Mouse (Mus musculus) cerebellum, postnatal 14 days (tissue): ENCODE results near the gene Tmem145.
"Not testable (repeated sequence)": the region's sequence is repeated elsewhere in the genome, so short reads cannot be mapped to it uniquely, and the experiment has no call there.

Experiments used
- DNase-seq, 2 experiments: peaks; one replicate each; pipeline ENCODE4 v3.0.0; 2021; ENCODE audit warnings: mixed read lengths in 2 of 2

Gene Tmem145

DNA sequence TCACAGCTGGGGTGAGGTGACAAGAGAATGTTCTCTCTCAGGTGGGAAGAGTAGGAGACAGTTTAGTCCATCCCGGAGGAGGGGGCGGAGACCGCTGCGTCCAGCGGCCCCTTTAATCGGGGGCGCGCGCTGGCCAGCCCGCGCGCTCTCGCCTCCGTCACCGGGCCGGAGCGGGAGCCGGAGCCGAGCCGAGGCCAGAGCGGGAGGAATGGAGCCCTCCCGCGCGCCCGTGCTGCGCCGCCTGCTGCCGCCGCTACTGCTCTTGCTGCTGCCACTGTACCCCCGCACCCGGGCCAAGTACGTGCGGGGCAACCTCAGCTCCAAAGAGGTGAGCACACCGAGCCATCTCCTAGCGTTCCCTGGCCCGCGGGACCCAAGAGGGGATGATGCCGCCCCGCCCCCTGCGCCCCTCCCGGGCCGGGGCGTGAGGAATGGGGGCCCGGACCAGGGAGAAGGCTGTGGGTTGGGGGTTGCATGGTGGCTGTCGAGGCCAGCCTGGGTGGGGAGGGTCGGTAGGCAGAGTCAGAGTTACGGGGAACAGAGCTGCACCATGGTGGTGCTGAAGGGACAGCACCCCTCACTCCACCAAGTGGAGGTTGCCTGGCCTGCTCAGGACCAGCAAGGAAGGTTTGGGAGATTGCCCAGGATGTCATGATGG, at the start of gene Tmem145:
Gene Tmem145 (plus strand): TSS at position 151 of the 658 bp plus-strand sequence.
- peak; percentile 86 to 88 for DNase-seq

DNA sequence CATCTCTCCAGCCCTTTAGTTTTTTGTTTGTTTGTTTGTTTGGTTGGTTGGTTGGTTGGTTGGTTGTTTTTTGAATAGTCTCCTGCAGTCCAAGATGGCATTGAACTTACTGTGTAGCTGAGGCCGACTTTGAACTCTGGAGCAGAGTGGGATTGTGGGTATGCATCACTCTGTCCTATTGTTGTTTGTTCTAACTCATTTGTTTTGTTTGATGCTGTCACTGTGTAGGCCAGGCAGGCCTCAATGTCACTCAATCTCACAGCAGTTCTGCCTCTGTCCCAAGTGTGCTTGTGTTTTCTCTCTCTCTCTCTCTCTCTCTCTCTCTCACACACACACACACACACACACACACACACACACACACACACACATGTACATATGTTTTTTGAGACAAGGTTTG, 44.0 kb upstream of the Tmem145 start:
- DNase-seq, result no peak

DNA sequence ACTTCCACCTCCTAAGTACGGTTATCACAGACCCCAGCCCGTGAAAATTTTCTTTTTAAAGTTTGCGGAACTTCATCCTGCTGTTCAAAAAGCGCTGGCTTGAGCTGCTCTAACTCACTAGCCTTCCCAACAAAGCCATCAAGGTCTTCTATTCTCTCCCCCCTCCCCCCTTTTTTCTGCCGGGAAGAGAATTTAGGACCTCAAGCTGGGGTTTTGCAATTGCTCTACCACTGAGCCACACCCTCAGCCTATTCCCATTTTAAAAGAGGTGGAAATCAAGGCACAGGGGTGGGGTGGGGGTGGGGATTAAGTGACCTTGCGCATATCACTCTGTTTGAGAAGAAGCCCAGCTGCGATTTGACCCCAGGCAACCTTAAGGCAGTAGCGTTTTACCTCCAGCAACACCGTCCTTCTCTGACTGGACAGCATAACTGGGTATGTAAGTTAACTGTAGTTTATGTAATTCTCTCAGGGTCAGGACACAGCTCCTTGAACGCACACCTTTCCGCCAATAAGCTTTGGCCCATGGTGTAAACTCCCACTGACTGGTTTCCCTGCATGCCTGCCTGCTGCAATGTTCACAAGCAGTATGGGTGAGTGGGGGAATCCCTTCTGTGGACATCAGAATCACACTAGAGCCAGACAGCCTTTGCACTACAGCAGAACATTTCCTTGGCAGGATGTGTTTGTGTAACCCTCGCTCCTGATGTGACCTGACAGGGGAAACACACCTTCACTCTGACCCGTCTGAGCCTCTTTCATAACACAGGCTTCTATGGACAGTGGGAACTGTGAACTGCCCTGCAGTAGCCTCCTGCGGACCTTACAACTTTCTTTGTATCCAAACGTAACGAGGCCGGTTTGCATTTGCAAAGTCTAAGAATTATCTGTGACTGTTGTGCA, 41.7 kb upstream of the Tmem145 start:
- no peak for DNase-seq

DNA sequence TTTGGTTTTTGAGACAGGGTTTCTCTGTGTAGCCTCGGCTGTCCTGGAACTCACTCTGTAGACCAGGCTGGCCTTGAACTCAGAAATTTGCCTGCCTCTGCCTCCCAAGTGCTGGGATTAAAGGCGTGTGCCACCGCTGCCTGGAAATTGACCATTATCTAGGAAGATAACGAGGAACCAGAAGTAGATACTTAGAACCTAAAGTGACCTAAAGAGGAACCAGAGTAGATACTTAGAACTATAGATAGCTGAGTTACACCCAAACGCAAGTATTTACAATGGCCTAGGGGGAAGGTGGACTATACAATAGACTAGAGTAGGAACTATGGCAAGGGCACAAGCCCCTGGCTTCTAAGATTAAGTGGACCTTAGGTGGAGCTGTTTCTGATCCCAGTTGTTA, 40.2 kb upstream of the Tmem145 start:
- DNase-seq, result not testable (repeated sequence)

DNA sequence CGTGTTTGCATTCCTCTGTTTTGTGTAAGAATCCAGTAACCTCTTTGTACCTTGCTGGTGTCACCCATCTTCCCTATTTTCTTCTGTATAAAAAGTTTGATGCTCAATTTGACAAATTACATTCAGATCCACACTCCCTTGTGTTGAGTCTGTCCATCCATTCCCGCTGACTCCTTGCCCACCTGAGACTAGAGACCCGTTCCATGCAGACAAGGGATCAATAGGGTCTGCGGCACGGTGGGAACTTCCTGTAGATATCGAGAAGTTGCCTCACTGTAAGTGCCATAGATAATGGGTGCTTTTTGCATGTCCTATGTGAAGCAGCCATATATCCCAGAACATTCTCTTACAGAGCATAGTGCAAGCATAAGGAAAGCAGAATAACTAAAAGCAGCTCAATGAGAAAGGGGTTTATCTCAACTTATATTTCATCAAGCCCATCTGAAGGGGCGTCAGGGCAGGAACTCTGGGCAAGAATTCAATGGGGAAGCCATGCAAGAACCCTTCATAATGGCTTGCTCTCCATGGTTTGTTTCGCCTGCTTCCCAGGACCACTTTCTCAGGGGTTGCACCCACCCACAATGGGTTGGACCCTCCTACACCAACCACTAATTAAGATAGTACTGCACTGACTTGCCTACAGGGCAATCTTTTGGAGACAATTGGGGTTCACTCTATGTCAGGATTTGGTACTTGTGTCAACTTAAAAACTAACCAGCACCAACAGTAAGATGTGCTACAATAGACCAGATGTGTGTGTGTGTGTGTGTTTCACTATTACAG, 39.5 kb upstream of the Tmem145 start:
- DNase-seq, result no peak

DNA sequence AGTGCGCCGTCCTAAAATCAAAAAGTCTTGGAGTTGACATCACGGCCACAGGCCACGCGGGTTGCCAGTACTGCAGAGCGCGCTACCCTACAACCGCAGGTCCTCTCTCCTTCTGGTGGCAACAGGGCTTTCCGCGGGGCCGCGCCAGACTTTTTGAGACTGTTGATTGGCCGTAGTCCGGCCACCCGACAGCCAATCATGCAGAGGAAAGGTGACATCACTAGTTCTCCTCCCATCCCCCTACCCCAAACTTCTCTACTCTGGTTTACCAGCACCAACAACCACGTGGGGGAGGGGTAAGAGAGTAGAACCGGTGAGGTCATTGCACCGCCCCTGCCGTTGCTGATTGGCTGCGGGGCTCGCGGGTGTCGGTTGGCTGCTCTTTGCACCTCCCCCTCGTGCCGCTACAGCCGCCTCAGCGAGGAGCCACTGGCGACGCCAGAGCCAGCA, 38.6 kb upstream of the Tmem145 start, which contains the start of gene Cic:
Gene Cic (plus strand): TSS at position 404 of the 450 bp plus-strand sequence.
- peak; percentile 99 for DNase-seq

DNA sequence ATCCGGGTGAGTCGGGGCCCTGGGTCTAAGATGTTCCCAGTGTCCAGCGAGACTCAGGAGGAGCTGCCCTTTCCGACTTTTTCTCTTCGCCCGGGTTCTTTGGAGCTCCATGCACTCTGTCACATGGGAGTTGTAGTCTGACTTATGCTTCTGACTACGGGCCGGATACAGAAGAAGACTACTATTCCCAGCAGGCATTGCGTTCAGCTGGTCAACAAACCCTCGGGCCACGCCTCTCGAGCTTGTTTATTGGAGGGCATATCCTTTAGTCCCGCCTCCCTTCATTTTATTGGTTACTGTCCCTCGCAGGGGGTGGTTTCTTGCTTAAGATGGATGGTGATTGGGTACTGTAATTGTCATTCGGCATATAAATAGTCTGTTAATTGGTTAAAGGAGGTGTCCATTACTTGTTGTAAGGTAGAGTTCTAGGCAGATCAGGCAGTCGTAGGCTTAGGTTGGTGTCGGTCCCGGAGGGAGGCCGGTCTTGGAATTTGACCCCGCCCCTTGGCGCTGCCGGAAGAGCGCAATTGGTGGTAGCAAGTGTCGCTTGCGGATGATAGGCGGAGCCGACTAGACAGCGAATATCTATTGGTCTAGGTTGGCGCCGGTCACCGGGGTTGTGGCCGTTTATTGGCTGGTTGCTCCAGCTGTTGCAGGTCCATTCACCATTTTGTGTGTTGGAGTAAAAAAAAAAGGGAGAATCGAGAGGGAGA, 38.0 kb upstream of the Tmem145 start:
- peak; percentile 99 to 100 for DNase-seq

DNA sequence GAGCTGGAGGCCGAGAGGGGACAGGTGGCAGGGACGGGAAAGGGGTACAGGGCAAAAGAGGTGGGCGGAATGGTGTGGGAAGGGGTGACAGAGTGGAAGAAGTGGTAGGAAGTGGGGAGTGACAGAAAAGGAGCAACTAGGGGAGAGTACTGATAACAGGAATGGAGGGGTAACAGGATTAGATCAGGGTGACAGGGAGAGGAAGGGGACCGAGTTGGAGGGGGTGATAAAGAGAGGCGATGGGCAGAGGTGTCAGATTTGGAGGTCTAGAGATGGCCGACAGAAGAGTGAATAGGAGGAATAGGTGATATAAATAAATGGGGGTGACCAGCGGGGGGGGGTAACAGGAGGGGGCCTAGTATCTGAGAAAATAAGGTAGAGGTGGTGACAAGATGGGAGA, 37.3 kb upstream of the Tmem145 start:
- DNase-seq, result no peak

DNA sequence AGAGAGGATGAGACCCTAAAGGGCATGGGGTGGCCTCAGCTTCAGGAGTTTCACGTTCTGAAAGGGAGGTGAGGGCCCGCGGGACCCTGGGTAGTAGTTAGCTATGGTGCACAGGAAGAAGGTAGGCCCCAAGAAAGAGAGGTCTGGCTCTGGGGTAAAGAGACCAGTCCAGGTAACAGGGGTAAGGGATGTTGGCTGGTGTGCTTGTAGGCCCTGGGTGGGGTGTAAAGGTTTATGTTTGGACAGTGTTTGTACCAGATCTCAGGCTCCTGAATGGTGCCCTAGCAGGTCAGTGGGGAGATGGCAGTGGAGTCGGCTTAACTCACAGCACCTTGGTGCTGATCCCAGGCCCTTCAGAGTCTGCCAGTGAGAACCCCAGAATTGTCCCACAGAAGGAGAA, 36.9 kb upstream of the Tmem145 start:
- DNase-seq, result peak in 1 of 2 experiments; percentile 23

DNA sequence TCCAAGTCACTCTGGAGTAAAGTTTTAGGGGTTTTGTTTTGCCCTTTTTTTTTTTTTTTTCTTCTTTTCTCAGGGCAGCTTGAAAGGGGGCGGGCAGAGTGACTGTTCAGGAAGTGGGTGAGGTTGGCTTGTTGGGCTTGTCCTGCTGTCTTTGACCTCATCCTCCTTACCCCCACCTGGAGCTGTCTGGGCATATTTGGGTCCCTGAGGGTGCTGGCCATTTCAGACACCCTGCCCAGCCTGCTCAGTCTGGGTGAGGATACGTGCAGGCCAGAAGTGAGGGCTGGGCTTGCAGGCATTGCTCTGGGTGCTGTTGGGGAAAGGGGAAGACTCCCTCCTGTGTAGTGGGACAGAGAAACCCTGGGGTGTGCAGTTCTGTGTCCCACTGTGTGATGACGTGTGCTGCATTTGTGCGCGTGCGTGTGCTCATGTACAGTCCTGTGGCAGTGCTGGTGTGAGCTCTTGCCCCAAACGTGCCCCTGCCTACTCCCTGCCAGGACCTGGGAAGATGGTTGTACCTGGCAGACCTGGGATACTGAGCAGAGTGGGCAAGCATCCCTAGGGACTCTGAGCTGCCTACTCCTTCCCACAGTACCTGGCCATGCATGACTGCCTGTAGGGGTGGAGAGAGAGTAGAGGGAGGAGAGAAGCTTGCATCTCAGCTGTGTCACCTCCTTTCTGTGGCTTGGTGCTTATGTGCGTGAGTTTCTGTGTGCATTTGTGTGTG, 36.2 kb upstream of the Tmem145 start:
- no peak for DNase-seq

DNA sequence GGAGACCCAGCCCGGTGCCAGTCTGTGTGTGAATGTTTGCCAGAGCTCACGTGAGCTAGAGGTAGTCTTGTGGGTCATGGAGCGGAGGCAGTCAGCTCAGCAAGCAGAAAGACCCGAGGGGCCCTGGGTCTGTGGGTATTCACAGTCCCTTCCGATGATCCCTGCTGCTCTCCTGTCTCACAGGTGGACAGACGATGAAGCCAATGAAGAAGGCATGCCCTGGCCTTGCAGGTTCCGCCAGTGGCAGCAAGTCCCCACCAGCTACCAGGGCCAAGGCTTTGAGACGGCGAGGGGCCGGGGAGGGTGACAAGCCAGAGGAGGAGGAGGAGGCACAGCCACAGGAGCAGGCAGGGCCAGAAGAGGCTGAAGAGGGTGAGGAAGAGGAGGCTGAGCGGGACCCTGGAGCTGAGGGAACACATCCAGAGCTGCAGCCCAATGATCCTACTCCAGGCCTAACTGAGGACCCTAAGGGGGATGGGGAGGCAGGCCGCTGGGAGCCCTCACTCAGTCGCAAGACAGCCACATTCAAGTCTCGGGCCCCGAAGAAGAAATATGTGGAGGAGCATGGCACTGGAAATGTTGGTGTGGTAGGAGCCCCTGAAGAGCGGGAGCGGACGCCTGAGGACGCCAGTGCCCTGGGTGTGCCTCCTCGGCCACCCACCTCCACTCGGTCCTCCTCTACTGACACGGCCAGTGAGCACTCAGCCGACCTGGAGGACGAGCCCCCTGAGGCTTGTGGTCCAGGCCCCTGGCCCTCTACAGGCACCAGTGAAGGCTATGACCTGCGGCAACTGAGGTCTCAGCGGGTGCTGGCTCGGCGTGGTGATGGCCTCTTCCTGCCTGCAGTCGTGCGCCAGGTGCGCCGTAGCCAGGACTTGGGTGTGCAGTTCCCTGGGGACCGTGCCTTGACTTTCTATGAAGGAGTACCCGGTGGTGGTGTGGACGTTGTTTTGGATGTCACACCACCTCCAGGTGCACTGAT, 35.0 kb upstream of the Tmem145 start:
- peak in 1 of 2 experiments; percentile 26 for DNase-seq

DNA sequence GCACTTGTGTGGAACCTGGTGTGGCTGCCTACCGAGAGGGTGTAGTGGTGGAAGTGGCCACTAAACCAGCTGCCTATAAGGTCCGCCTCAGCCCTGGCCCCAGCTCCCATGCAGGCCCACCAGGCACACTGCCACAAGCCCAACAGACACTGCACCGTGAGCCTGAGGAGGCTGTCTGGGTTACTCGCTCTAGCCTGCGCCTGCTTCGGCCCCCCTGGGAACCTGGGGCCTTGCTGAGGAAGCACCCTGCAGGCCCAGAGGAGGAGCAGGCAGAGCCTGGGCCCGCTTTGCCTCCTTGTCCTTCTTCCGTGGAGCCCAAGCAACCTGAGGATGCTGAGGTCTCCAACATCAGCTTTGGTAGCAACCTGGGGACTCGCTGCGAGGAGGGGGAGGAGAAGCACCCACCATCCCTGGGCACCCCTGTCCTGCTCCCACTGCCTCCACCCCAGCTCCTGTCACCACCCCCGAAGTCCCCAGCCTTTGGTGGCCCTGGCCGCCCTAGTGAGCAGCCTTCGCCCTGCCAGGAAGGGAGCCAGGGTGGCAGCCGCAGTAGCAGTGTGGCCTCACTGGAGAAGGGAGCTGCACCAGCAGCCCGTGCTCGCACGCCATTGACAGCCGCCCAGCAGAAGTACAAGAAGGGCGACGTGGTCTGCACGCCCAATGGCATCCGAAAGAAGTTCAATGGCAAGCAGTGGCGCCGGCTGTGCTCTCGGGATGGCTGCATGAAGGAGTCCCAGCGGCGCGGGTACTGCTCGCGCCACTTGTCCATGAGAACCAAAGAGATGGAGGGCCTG, 34.1 kb upstream of the Tmem145 start:
- DNase-seq, result peak in 1 of 2 experiments; percentile 19

DNA sequence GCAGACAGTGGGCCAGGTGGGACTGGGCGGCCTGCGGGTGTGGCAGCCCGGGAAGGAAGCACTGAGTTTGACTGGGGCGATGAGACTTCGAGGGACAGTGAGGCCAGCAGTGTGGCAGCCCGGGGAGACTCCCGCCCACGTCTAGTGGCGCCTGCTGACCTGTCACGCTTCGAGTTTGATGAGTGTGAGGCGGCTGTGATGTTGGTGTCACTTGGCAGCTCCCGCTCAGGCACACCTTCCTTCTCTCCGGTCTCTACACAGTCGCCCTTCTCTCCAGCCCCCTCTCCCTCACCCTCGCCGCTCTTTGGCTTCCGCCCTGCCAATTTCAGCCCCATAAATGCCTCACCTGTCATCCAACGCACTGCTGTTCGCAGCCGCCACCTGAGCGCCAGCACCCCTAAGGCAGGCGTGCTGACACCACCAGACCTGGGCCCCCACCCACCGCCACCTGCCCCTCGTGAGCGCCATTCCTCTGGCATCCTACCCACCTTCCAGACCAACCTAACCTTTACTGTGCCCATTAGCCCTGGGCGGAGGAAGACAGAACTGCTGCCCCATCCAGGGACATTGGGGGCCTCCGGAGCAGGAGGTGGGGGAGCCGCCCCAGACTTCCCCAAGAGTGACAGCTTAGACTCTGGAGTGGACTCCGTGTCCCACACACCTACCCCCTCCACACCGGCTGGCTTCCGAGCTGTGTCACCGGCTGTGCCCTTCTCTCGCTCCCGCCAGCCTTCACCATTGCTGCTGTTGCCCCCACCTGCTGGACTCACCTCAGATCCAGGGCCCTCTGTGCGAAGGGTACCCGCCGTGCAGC, 33.3 kb upstream of the Tmem145 start:
- peak in 1 of 2 experiments; percentile 20 for DNase-seq

DNA sequence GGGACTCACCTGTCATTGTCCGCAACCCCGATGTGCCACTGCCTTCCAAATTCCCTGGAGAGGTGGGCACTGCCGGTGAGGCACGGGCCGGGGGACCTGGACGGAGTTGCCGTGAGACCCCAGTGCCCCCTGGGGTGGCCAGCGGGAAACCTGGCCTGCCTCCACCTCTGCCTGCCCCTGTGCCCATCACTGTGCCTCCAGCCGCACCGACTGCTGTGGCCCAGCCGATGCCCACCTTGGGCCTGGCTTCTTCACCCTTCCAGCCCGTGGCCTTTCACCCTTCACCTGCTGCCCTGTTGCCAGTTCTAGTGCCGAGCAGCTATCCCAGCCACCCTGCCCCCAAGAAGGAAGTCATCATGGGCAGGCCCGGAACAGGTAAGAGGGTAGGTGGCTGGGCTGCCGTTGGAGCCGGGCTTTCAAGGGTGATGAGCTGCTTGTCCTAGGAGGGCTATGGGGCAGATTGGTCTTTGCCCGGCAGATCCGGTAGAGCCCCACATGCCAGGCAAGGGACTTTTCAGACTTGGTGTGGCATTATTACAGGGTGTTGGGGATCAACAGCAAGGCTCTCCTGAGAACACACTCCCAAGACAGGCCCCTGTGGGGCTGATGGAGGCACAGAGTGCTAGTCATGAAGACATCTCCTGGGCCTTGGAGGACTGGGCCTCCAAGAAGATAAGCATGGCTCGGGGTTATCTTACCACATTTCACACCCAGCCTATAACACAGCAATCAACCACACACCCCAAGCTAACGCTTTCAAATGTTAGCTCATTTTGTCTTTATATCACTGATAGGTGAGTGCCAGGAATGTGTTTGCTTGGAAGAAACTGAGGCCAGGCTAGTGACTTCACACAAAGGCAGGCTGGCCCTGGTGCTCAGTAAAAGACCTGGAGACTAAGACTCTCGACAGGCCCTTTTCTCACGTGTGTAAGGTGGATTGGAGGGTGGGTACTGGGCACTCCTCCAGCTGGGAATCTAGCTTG, 32.4 kb upstream of the Tmem145 start:
- peak in 1 of 2 experiments; percentile 47 for DNase-seq

DNA sequence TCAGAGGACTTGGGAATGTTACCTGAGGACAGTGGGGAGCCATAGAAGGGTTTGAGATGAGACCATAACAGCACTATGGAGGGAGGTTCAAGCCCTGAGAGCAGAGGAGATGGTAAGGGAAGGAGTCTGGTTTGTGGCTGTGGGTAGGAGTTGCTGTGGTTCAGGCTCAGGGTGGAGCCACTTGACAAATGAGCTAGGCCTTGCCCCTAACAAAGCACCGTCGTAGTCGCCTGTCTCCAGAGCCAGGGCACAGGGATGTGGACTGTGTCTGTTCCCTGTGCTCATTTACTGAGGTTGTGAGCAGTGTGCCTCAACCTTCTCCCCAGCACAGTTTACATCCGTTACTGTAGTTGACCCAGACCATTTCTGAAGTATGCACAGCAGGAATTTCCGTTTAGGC, 31.3 kb upstream of the Tmem145 start:
- no peak for DNase-seq

DNA sequence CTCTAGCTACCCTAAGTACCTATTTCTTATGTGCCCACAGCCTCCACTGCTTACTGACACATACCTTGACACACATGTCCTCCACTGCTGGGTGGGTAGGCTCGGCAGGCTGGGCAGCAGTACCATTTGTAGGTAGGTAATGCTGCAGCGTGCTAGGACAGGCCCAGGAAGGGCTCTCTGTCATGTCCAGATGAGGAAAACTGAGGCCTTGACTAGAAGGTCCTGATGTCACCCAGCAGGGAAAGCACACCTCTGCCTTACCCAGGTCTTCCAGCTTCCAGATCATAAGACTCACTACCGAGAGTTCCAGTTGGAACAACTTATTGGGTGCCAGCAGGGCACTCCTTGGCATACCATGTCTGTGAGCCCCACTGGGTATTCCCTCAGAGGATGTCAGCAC, 30.9 kb upstream of the Tmem145 start:
- DNase-seq, result no peak

DNA sequence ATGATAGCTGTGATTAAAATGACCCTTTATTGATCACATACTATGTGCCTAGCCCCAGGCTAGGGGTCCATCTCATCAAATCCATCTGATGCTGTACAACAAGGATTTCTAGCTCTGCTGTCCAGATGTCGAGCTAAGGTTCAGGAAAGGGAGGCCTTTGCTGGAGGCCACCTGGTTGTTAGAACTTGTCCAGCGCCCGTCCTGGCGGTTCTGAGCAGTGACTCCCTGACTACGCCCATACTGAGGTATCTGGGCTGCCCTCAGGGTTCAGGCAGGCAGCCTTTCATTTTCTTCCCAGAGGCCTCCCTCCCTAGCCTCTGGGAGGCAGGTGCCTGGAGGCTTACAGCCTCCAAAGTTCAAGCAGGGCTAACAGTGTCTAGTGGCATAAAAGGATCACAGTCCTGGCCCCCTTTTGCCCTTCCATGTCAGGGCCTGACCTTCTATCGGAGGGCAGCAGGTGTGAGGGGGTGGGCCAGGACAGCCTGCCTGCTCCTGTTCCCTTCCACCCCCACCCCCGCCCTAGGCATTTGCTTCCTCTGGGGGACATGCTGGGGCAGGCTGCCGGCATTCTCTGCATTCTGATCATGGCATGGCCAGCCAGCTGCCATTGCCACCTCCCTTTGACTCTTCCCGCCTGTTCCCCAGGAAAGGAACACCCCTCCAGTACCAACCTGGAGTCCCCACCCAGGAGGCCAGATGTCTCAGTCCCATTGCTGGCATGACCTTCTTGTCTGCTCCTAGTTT, 30.2 kb upstream of the Tmem145 start:
- no peak for DNase-seq
